Mouse (Mus musculus): ENCODE data around the gene Tmem129.
A peak's percentile ranks its signal among the peaks of the same experiment; 100 is the strongest.

Gene Tmem129

DNA sequence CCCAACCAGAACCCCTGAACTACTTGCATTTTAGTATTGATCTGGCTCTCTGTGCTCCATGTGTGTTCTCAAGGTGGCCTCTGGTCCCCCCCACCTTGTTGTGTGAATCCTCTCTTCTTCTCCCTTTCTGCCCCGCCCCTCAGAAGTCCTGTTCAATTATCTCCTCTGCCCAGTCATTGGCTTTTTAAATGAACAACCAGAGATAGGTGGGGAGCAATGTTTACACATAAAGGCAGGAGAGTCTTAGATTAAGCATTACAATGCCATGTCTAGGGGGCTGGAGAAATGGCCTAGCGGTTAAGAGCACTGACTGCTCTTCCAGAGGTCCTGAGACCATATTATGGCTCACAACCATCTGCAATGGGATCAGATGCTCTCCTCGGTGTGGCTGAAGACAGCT, 22.9 kb downstream of the Tmem129 start:
- DNase-seq: no peak

GRCm38 (mm10) chr5:33632526-33632925, 25.7 kb downstream of the Tmem129 start:
- no peak for DNase-seq

- peak in 1 of 2 experiments; percentile 11 for DNase-seq
Observed at GRCm38 (mm10) chr5:33630615-33631014, 27.6 kb downstream of the Tmem129 start.

DNA sequence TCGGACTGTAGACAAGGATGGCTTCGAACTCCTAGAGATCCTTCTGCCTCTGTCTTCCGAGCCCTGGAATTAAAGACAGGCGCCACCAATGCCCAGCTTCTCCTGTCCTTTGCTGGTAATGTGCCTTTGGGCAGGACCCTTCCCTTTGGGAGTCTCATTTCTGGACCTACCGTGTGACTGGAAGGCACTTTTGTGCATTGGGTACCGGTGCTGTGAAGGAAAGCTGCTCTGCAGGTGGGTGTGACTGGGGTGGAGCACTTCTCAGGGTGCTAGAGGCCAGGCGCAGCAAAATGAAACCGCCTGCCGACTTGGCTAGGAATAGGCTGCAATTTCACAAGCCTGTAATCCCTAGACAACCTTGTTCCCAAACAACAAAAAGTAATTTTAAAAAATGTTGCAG, 28.2 kb downstream of the Tmem129 start:
- peak; percentile 66 to 73 for DNase-seq

DNA sequence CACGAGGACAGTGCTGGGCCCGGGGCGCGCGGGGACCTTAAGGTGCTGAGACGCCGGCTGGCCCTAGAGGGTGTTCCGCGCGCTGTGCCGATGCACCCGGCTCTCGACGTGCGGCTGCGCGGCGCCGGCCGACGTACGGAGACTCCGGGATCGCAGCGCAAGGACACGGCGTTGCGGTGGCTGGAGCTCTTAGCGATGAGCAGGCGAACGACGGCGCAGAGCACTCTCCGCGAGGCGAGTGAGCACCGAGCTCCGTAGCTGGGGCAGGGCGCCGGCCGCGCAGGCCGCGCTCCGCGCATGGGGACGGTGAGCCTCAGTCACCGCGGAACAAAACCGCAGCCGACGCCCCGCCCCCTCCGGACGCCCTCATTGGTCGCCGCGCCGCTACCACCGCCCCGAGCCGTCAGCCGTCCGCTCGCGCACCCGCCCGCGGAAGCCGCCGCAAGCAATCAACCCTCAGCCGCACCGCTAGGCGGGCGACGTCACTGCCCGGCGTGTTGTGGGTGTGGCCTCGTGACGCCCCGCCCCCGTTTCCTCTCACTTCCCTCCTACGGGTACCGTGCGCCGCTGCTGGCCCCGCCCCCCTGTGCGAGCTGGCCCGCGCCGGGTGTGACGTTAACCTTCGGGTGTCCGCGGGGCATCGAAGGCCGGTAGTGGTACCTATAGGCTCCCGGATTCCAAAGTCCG, 28.8 kb downstream of the Tmem129 start, which contains the start of the genes Fam53a and Gm9903:
Gene Fam53a, minus strand, starts transcription at position 335 of the 687 bp plus-strand sequence.
Gene Gm9903, plus strand, starts transcription at position 625 of the 687 bp plus-strand sequence.
- peak; percentile 100 for DNase-seq

GRCm38 (mm10) chr5:33628820-33629300, 29.4 kb downstream of the Tmem129 start:
- DNase-seq: peak; percentile 43 to 46

GRCm38 (mm10) chr5:33627968-33628367, 30.2 kb downstream of the Tmem129 start:
- DNase-seq: peak; percentile 10 to 18

- DNase-seq: no peak
Observed at GRCm38 (mm10) chr5:33623766-33624165, 34.5 kb downstream of the Tmem129 start.

GRCm38 (mm10) chr5:33622671-33623070, 35.5 kb downstream of the Tmem129 start:
- no peak for DNase-seq

DNA sequence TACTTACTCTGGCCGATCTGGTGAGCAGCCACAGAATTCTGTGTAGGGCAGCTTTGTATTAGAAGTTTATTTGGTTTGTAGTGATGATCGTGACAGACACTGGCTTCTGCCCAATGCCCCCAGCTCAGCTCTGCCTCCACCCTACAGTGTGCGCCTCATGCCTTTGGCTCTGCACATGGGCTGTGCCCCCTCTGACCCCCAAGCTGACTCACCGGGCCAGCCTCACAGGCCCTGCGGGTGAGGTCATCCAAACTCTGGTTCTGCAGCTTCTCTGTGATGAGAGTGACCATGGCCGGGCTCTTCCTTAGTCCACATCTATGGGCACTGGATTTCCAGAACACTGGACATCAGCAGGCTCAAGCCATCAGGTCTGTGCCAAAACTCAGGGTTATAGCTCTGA, 43.8 kb downstream of the Tmem129 start:
- DNase-seq: no peak

- DNase-seq: no peak
Observed at GRCm38 (mm10) chr5:33611795-33612194, 46.4 kb downstream of the Tmem129 start.

DNA sequence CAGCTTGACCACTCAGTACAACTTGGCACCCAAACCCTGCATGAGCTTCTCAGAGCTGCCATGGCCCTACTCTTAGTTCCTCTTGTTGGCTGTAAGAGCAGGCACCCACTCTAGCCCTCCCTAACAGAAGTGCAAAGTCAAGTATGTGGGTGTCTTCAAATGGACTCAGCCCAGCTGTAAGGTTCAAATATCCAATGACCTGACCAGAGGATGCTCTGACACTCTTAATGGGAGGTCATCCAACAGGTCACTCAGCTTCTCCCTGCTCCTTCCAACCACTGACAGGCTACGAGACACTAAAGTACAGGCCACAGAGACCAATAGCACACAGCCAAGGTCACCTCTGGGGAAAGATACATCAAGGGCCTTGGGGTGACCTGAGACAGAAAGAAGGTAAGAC, 49.0 kb downstream of the Tmem129 start:
- no peak for DNase-seq

DNA sequence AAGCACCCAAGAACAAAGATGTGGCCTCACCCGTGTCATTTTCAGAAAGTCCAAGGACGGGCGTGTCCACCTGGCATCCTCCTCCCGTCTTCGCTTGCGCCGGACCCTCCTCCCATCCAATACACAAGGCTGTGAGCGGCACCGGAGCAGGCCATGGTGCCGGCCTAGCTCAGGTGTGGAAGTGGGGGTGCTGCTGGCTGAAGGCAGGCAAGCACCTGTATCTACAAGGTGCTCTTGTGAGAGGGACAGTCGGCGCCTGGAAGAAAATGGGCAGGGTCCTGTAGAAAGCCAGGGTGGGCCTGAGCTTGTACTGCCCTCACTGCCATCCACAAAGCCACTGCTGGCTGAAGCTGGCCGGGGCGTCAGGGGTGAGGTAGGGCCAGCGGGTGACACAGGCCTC, 50.8 kb downstream of the Tmem129 start:
- DNase-seq: no peak

DNA sequence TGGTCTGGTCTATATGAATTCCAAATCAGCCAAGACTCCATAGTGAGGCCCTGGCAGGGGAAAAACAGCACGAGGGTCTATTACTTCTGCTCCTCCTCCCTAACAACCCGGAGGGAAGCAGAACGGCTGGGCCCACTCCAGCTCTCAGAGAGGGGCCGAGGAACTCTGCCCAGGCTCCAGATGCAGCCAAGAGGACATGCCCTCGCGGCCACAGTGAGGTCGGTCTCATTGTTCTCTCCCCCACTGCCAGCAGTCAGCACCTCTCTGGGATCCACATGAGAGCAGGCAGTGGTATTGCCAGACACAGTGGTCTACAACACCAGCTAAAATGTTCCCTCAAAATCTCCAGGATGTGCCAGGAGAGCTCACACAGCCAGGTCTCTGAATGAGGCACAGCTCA, 51.6 kb downstream of the Tmem129 start:
- DNase-seq: no peak

DNA sequence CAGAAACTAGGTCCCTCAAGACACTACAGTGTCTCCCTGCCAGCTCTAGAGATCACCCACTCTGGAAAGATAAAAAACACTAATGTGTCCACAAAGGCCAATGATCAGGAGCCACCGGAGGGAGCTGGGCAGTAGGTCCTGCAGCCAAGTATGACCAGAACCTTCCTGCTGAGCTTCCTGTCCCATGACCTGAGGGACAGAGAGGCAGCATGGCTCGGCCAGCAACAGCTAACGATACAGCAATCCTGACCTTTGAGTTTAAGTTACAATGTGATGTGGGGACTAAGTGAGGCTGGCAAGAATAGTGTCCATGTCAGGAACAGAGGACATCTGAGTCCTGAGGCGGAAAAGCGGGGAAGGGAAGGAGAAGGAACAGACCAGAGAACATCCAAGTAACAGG, 52.9 kb downstream of the Tmem129 start:
- DNase-seq: no peak
